Mouse (Mus musculus): ENCODE results near the gene Prom1. TPM values are rescaled to one million over a fixed set of nuclear protein-coding genes. Genes with fewer than 3 reads are reported as not detected.

The Prom1 gene
- polyA plus RNA-seq, 1 experiment from 2014 or later, result 52.7 TPM

DNA sequence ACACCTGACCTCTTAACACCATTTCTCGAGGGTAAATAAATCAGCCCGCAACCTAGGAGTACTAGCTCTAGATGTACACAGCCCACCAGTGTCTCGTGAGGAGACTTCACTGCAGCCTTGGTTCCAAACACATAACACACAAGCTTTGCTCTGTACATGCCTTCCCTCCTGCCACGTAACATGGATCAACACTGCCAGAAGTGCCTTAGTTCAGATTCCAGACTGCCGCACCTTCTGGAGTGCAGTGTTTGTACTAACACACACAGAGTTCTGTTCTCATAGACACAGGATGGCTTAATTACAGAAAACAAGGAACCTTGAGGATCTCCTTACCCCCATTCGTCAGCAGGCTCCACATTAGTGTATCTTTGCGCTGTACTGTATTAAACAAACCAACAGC lies 6.1 kb downstream of the Prom1 start:
- ATAC-seq (ENCODE audit: low FRiP score, low TSS enrichment) (peak; percentile 76), DNase-seq (ENCODE audit: low spot score) (peak; percentile 45)
- peak overlapping the region; percentile 24; the same call in 1 of the 2 replicates for H3K27ac ChIP-seq (replicated peaks)
- no peaks in the 10 kb centered on the region for H3K27me3 ChIP-seq (ENCODE audit: control insufficient read depth, insufficient read depth, low read length)
- H3K4me1 ChIP-seq (replicated peaks; ENCODE audit: control insufficient read depth, insufficient read depth), result no peaks in the 10 kb centered on the region
- 49% methylated on average over 7 of the region's 7 CpGs for WGBS
- no peaks in the 10 kb centered on the region for H3K9me3 ChIP-seq (ENCODE audit: control insufficient read depth, low read length)
- H3K9ac ChIP-seq (ENCODE audit: low read length), result no peak overlapping the region
- no peaks in the 10 kb centered on the region for H3K36me3 ChIP-seq (ENCODE audit: control insufficient read depth, insufficient read depth, low read length)
- TF ChIP-seq CTCF (IDR thresholded peaks at IDR 0.05; ENCODE audit: low read depth) (no peak), EP300 (optimal IDR thresholded peaks at IDR 0.05) (no peak)
- no peak overlapping the region for H3K4me3 ChIP-seq (ENCODE audit: low read depth, low read length)
- peak overlapping the region; percentile 9; the same call in 1 of the 2 replicates for H3K4me2 ChIP-seq (replicated peaks; ENCODE audit: low read depth)

DNA sequence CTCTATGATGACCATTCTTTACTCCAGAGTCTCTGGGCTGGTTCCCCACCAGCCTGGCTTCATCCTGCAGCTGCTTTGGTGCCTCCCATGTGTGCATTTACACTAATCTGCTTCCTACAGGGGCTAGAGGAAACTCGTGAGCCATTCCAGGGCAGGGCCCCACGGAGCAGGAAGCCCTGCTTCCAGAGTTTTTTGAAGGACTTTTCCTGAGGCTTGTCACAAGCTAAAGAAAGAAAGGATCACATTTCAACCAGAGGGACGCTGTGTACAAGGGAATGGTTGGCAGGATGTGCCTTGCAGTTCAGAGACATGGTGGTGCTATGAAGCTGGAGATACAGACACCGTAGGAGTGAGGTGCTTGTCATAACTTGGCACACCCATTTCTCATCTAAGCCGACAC lies 14.8 kb downstream of the Prom1 start:
- Histone ChIP-seq H3K4me3 (ENCODE audit: low read depth, low read length) (no peak overlapping the region), H3K27me3 (ENCODE audit: control insufficient read depth, insufficient read depth, low read length) (no peaks in the 10 kb centered on the region), H3K9me3 (ENCODE audit: control insufficient read depth, low read length) (no peaks in the 10 kb centered on the region), H3K9ac (ENCODE audit: low read length) (no peak overlapping the region), H3K4me2 (replicated peaks; ENCODE audit: low read depth) (no peak overlapping the region), H3K27ac (replicated peaks) (no peak overlapping the region), H3K4me1 (replicated peaks; ENCODE audit: control insufficient read depth, insufficient read depth) (no peaks in the 10 kb centered on the region), H3K36me3 (ENCODE audit: control insufficient read depth, insufficient read depth, low read length) (no peaks in the 10 kb centered on the region)
- 34% methylated on average over 5 of the region's 5 CpGs for WGBS
- DNase-seq (ENCODE audit: low spot score), result no peak
- TF ChIP-seq CTCF (IDR thresholded peaks at IDR 0.05; ENCODE audit: low read depth), result peak; percentile 17; the same call in 1 of the 2 replicates
- no peak for TF ChIP-seq EP300 (optimal IDR thresholded peaks at IDR 0.05)
- ATAC-seq (ENCODE audit: low FRiP score, low TSS enrichment), result peak; percentile 51; the same call in 1 of the 2 replicates

DNA sequence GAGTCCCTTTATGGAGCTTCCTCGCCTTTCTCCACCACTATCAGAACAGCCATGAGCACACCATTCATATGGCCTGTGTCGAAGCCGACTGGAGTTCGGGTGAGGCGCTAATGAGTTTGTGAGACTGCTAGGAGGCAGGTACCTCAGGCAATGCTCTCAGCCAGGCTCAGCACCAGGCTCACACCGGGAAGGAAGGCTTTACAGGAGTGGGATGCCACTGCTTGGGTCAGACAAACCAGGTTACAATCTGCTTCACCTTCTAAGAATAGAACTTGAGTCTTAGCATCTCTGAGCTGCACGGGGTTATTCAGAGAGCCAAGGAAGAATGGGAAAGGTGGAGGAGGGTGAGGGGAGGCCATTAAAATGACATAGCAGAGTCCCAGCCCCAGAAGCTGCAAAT lies 16.0 kb downstream of the Prom1 start:
- no peak overlapping the region for H3K4me2 ChIP-seq (replicated peaks; ENCODE audit: low read depth)
- TF ChIP-seq EP300 (optimal IDR thresholded peaks at IDR 0.05), result no peak
- TF ChIP-seq CTCF (IDR thresholded peaks at IDR 0.05; ENCODE audit: low read depth), result no peak
- 86% methylated on average over 7 of the region's 7 CpGs for WGBS
- no peak overlapping the region for H3K4me3 ChIP-seq (ENCODE audit: low read depth, low read length)
- DNase-seq (ENCODE audit: low spot score) (no peak), ATAC-seq (ENCODE audit: low FRiP score, low TSS enrichment) (no peak)
- no peak overlapping the region for H3K27ac ChIP-seq (replicated peaks)
- H3K4me1 ChIP-seq (replicated peaks; ENCODE audit: control insufficient read depth, insufficient read depth), result no peaks in the 10 kb centered on the region
- H3K9ac ChIP-seq (ENCODE audit: low read length), result no peak overlapping the region
- no peaks in the 10 kb centered on the region for H3K27me3 ChIP-seq (ENCODE audit: control insufficient read depth, insufficient read depth, low read length)
- no peaks in the 10 kb centered on the region for H3K36me3 ChIP-seq (ENCODE audit: control insufficient read depth, insufficient read depth, low read length)
- H3K9me3 ChIP-seq (ENCODE audit: control insufficient read depth, low read length), result no peaks in the 10 kb centered on the region

DNA sequence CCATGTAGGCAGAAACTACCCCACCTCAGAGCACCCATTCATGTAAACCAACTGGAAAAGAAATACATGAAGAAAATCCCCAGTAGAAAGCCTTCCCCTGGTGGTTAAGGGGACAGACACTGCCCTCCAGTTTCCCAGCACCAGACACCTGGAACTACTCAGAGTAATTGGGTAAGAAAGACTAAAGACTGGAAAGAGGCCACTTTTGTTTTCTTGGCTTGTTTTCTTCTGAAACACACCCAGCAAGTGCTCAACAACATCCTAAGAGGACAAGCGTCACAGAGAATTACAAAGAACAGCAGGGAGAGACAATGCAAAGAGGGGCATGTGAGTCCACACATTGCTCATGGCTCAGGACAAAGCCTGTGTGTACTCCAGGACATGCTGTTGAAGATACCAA lies 20.7 kb downstream of the Prom1 start:
- no peaks in the 10 kb centered on the region for H3K9me3 ChIP-seq (ENCODE audit: control insufficient read depth, low read length)
- 68% methylated on average over 1 of the region's 1 CpGs for WGBS
- TF ChIP-seq CTCF (IDR thresholded peaks at IDR 0.05; ENCODE audit: low read depth) (no peak), EP300 (optimal IDR thresholded peaks at IDR 0.05) (no peak)
- H3K9ac ChIP-seq (ENCODE audit: low read length), result no peak overlapping the region
- H3K4me3 ChIP-seq (ENCODE audit: low read depth, low read length), result no peak overlapping the region
- no peak overlapping the region for H3K27ac ChIP-seq (replicated peaks)
- DNase-seq (ENCODE audit: low spot score) (no peak), ATAC-seq (ENCODE audit: low FRiP score, low TSS enrichment) (no peak)
- no peaks in the 10 kb centered on the region for H3K4me1 ChIP-seq (replicated peaks; ENCODE audit: control insufficient read depth, insufficient read depth)
- H3K4me2 ChIP-seq (replicated peaks; ENCODE audit: low read depth), result no peak overlapping the region
- no peaks in the 10 kb centered on the region for H3K36me3 ChIP-seq (ENCODE audit: control insufficient read depth, insufficient read depth, low read length)
- no peaks in the 10 kb centered on the region for H3K27me3 ChIP-seq (ENCODE audit: control insufficient read depth, insufficient read depth, low read length)

DNA sequence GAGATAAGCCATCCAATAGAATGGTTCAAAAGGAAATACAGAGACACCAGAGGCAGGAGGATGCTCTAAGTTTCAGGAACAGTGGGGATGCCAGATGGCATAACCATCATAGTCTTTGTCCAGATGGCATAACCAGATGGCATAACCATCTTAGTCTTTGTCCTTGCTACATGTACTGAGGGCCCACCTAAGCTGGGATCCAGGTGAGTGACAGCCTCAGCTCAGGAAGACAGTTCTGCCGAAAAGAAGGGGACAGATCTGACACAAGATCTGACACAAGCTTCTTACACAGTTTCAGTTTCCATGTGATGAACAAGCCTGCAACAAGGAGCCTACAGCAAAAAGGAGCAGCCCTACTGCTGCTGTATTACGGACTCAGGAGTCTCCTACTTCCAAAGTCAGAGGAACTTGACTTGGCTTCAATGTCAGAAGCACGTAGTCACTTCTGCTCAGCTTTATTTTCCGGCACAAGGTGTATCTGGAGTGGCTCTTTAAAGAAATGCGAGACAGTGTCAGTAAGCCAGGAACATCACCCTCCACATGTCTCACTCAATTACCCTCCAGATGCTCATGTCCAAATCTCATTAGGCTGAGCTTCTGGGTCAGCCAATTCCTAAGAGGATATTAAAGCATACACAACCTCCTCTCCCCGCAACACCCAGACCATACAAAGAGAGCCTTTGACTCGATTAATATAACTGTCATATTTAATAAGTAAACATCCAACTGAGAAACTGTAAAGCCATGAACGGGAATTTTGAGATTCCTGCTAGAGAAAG lies 21.4 kb downstream of the Prom1 start:
- Histone ChIP-seq H3K27ac (replicated peaks) (no peak overlapping the region), H3K9me3 (ENCODE audit: control insufficient read depth, low read length) (no peaks in the 10 kb centered on the region), H3K4me1 (replicated peaks; ENCODE audit: control insufficient read depth, insufficient read depth) (no peaks in the 10 kb centered on the region), H3K9ac (ENCODE audit: low read length) (no peak overlapping the region), H3K4me3 (ENCODE audit: low read depth, low read length) (no peak overlapping the region), H3K27me3 (ENCODE audit: control insufficient read depth, insufficient read depth, low read length) (no peaks in the 10 kb centered on the region), H3K36me3 (ENCODE audit: control insufficient read depth, insufficient read depth, low read length) (no peaks in the 10 kb centered on the region), H3K4me2 (replicated peaks; ENCODE audit: low read depth) (no peak overlapping the region)
- WGBS, result 62% methylated on average over 8 of the region's 8 CpGs
- DNase-seq (ENCODE audit: low spot score) (no peak), ATAC-seq (ENCODE audit: low FRiP score, low TSS enrichment) (no peak)
- TF ChIP-seq CTCF (IDR thresholded peaks at IDR 0.05; ENCODE audit: low read depth) (no peak), EP300 (optimal IDR thresholded peaks at IDR 0.05) (no peak)

DNA sequence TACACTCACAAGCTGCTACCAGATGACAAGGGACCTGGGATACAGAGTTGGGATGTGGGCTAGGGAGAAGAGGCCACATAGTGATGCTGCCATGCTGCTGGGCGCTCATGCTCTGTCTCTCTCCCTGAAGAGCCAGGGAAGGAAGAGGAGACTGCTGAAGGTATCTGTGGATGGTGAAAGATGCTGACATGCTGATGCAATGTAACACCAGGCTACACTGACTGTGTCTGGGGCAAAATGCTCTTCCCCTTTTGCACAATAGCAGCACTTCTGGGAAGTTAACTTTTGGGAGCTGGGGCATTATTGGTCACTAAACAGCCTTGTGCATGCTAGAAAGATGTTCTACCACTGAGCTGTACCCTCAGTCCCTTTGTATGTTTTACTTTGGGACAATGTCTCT lies 26.4 kb downstream of the Prom1 start:
- Histone ChIP-seq H3K9ac (ENCODE audit: low read length) (no peak overlapping the region), H3K27ac (replicated peaks) (no peak overlapping the region), H3K4me2 (replicated peaks; ENCODE audit: low read depth) (no peak overlapping the region), H3K27me3 (ENCODE audit: control insufficient read depth, insufficient read depth, low read length) (no peaks in the 10 kb centered on the region), H3K4me3 (ENCODE audit: low read depth, low read length) (no peak overlapping the region), H3K36me3 (ENCODE audit: control insufficient read depth, insufficient read depth, low read length) (no peaks in the 10 kb centered on the region), H3K9me3 (ENCODE audit: control insufficient read depth, low read length) (no peaks in the 10 kb centered on the region), H3K4me1 (replicated peaks; ENCODE audit: control insufficient read depth, insufficient read depth) (no peaks in the 10 kb centered on the region)
- ATAC-seq (ENCODE audit: low FRiP score, low TSS enrichment), result no peak
- DNase-seq (ENCODE audit: low spot score), result no peak
- TF ChIP-seq EP300 (optimal IDR thresholded peaks at IDR 0.05) (no peak), CTCF (IDR thresholded peaks at IDR 0.05; ENCODE audit: low read depth) (no peak)
- WGBS, result 88% methylated on average over 1 of the region's 1 CpGs

Measured in stomach, postnatal 0 days (tissue).